In genomic region chr4:77721908-77722307, GRCm38 (mm10) we compare ENCODE assay signal across 27 mouse cellular contexts.
DNase-seq lines count a peak whose midpoint lies in the region; ATAC-seq and TF ChIP-seq lines count a peak whose summit lies in the region.
"Had no signal": no experiment of that assay in that cellular context is flagged by ENCODE, and none has a peak within 500 bp of the region (broad histone marks: within the 10 kb centered on the region; RNA-seq: fewer than 3 reads in every experiment).

No protein-coding gene starts in this region.

- no peak overlapping the region for H3K4me2 ChIP-seq in hindbrain, embryonic 13.5 days
- H3K4me2 ChIP-seq in hindbrain, embryonic 11.5 days (replicated peaks; ENCODE audit: low read depth, low read length) = no peak overlapping the region
- no peak overlapping the region for H3K4me2 ChIP-seq in embryonic facial prominence, embryonic 14.5 days (ENCODE audit: low read depth, low read length)
- no peak overlapping the region for H3K4me2 ChIP-seq in midbrain, embryonic 15.5 days
- no peak overlapping the region for H3K4me2 ChIP-seq in stomach, postnatal 0 days (replicated peaks; ENCODE audit: low read depth)
- H3K4me2 ChIP-seq: embryonic facial prominence, embryonic 13.5 days; limb, embryonic 13.5 days; liver, embryonic 11.5 days; lung, embryonic 15.5 days; stomach, embryonic 15.5 days had no signal

- H3K4me1 ChIP-seq in hindbrain, embryonic 13.5 days (replicated peaks) = peaks cover 6% of the 10 kb centered on the region; the same call in 1 of the 2 replicates
- H3K4me1 ChIP-seq in hindbrain, embryonic 11.5 days (replicated peaks; ENCODE audit: control insufficient read depth, insufficient read depth, low read length) = no peaks in the 10 kb centered on the region
- no peaks in the 10 kb centered on the region for H3K4me1 ChIP-seq in embryonic facial prominence, embryonic 14.5 days (ENCODE audit: control insufficient read depth, insufficient read depth, low read length)
- H3K4me1 ChIP-seq in midbrain, embryonic 15.5 days = 0 out of 2 replicates have a peak, but pooled peaks cover 7% of the 10 kb centered on the region
- H3K4me1 ChIP-seq in stomach, postnatal 0 days (replicated peaks; ENCODE audit: control insufficient read depth, insufficient read depth) = no peaks in the 10 kb centered on the region
- H3K4me1 ChIP-seq: embryonic facial prominence, embryonic 13.5 days; limb, embryonic 13.5 days; lung, embryonic 15.5 days; stomach, embryonic 15.5 days had no signal

- H3K27ac ChIP-seq in hindbrain, embryonic 13.5 days = peak overlapping the region; percentile 55
- no peak overlapping the region for H3K27ac ChIP-seq in hindbrain, embryonic 11.5 days (ENCODE audit: low read depth, low read length)
- H3K27ac ChIP-seq in embryonic facial prominence, embryonic 14.5 days (replicated peaks; ENCODE audit: low read depth, low read length) = no peak overlapping the region
- H3K27ac ChIP-seq in midbrain, embryonic 15.5 days = peak overlapping the region; percentile 9
- H3K27ac ChIP-seq in stomach, postnatal 0 days (replicated peaks) = no peak overlapping the region
- H3K27ac ChIP-seq: embryonic facial prominence, embryonic 13.5 days; kidney, postnatal 0 days; limb, embryonic 13.5 days; lung, embryonic 15.5 days; stomach, embryonic 15.5 days had no signal

- H3K9ac ChIP-seq in hindbrain, embryonic 13.5 days = no peak overlapping the region
- H3K9ac ChIP-seq in hindbrain, embryonic 11.5 days (ENCODE audit: low read depth, low read length) = no peak overlapping the region
- no peak overlapping the region for H3K9ac ChIP-seq in embryonic facial prominence, embryonic 14.5 days (ENCODE audit: low read depth, low read length)
- no peak overlapping the region for H3K9ac ChIP-seq in midbrain, embryonic 15.5 days
- no peak overlapping the region for H3K9ac ChIP-seq in stomach, postnatal 0 days (ENCODE audit: low read length)
- H3K9ac ChIP-seq: embryonic facial prominence, embryonic 13.5 days; forebrain, postnatal 0 days; limb, embryonic 13.5 days; lung, embryonic 15.5 days; stomach, embryonic 15.5 days had no signal

- DNase-seq in hindbrain, embryonic 11.5 days (ENCODE audit: low spot score) = no peak
- DNase-seq in brain, adult 2 months (ENCODE audit: low read depth, low spot score) = peak; percentile 20
- DNase-seq in embryonic facial prominence, embryonic 14.5 days (ENCODE audit: low spot score) = peak; percentile 37
- no peak for DNase-seq in adipocyte (ENCODE audit: low spot score)
- DNase-seq in stomach, postnatal 0 days (ENCODE audit: low spot score) = no peak
- DNase-seq: adrenal gland, adult 2 months; adrenal gland, postnatal 36 days; cerebellum, adult 8-10 months; cerebellum, postnatal 36 days; forebrain, postnatal 0 days; gastrocnemius, postnatal 14 days; heart, postnatal 14 days; kidney, adult 8-10 months; kidney, postnatal 4 days; right cerebral cortex, postnatal 25 days had no signal

- H3K36me3 ChIP-seq in hindbrain, embryonic 13.5 days = no peaks in the 10 kb centered on the region
- H3K36me3 ChIP-seq in hindbrain, embryonic 11.5 days (ENCODE audit: control insufficient read depth, insufficient read depth, low read length) = no peaks in the 10 kb centered on the region
- H3K36me3 ChIP-seq in embryonic facial prominence, embryonic 14.5 days (ENCODE audit: control insufficient read depth, insufficient read depth, low read length) = no peaks in the 10 kb centered on the region
- H3K36me3 ChIP-seq in midbrain, embryonic 15.5 days (replicated peaks) = no peaks in the 10 kb centered on the region
- no peaks in the 10 kb centered on the region for H3K36me3 ChIP-seq in stomach, postnatal 0 days (ENCODE audit: control insufficient read depth, insufficient read depth, low read length)
- H3K36me3 ChIP-seq: embryonic facial prominence, embryonic 13.5 days; limb, embryonic 13.5 days; lung, embryonic 15.5 days; stomach, embryonic 15.5 days had no signal

- TF ChIP-seq EP300 in stomach, postnatal 0 days (optimal IDR thresholded peaks at IDR 0.05) = no peak

- peak; percentile 65; the same call in 1 of the 2 replicates for ATAC-seq in hindbrain, embryonic 13.5 days (ENCODE audit: low FRiP score)
- ATAC-seq in hindbrain, embryonic 11.5 days (ENCODE audit: low FRiP score) = no peak
- ATAC-seq in embryonic facial prominence, embryonic 14.5 days (ENCODE audit: low read depth) = peak; percentile 63; the same call in 1 of the 2 replicates
- ATAC-seq in midbrain, embryonic 15.5 days (replicated peaks) = peak; percentile 77
- no peak for ATAC-seq in stomach, postnatal 0 days (ENCODE audit: low FRiP score, low TSS enrichment)
- no peak for ATAC-seq in megakaryocyte progenitor cell, adult 5-6 weeks (replicated peaks; ENCODE audit: poor library complexity)
- ATAC-seq: CD4-positive, CD25-positive, alpha-beta regulatory T cell, adult 4 months; forebrain, postnatal 0 days; intestine, embryonic 16.5 days had no signal

- no peak for TF ChIP-seq CTCF in stomach, postnatal 0 days (IDR thresholded peaks at IDR 0.05; ENCODE audit: low read depth)

- no peaks in the 10 kb centered on the region for H3K9me3 ChIP-seq in hindbrain, embryonic 13.5 days
- no peaks in the 10 kb centered on the region for H3K9me3 ChIP-seq in hindbrain, embryonic 11.5 days (ENCODE audit: control insufficient read depth, low read length)
- H3K9me3 ChIP-seq in embryonic facial prominence, embryonic 14.5 days (ENCODE audit: control insufficient read depth, low read length) = no peaks in the 10 kb centered on the region
- H3K9me3 ChIP-seq in midbrain, embryonic 15.5 days = no peaks in the 10 kb centered on the region
- no peaks in the 10 kb centered on the region for H3K9me3 ChIP-seq in stomach, postnatal 0 days (ENCODE audit: control insufficient read depth, low read length)
- H3K9me3 ChIP-seq: embryonic facial prominence, embryonic 13.5 days; limb, embryonic 13.5 days; lung, embryonic 15.5 days; stomach, embryonic 15.5 days had no signal

- no peak overlapping the region for H3K4me3 ChIP-seq in hindbrain, embryonic 13.5 days
- no peak overlapping the region for H3K4me3 ChIP-seq in hindbrain, embryonic 11.5 days (ENCODE audit: low read depth, low read length)
- no peak overlapping the region for H3K4me3 ChIP-seq in embryonic facial prominence, embryonic 14.5 days (ENCODE audit: low read depth, low read length)
- H3K4me3 ChIP-seq in midbrain, embryonic 15.5 days = no peak overlapping the region
- H3K4me3 ChIP-seq in stomach, postnatal 0 days (ENCODE audit: low read depth, low read length) = no peak overlapping the region
- H3K4me3 ChIP-seq: embryonic facial prominence, embryonic 13.5 days; erythroblast, embryonic 14.5 days; limb, embryonic 13.5 days; lung, embryonic 15.5 days; stomach, embryonic 15.5 days had no signal

- no peaks in the 10 kb centered on the region for H3K27me3 ChIP-seq in hindbrain, embryonic 13.5 days
- no peaks in the 10 kb centered on the region for H3K27me3 ChIP-seq in hindbrain, embryonic 11.5 days (ENCODE audit: control insufficient read depth, insufficient read depth, low read length)
- H3K27me3 ChIP-seq in embryonic facial prominence, embryonic 14.5 days (replicated peaks; ENCODE audit: control insufficient read depth, insufficient read depth, low read length) = no peaks in the 10 kb centered on the region
- no peaks in the 10 kb centered on the region for H3K27me3 ChIP-seq in midbrain, embryonic 15.5 days (replicated peaks)
- H3K27me3 ChIP-seq in stomach, postnatal 0 days (ENCODE audit: control insufficient read depth, insufficient read depth, low read length) = no peaks in the 10 kb centered on the region
- H3K27me3 ChIP-seq: embryonic facial prominence, embryonic 13.5 days; limb, embryonic 13.5 days; lung, embryonic 15.5 days; stomach, embryonic 15.5 days had no signal

- WGBS in hindbrain, embryonic 13.5 days = 59% methylated on average over 6 of the region's 6 CpGs
- WGBS in hindbrain, embryonic 11.5 days = 75% methylated on average over 6 of the region's 6 CpGs
- 53% methylated on average over 6 of the region's 6 CpGs for WGBS in embryonic facial prominence, embryonic 14.5 days
- 41% methylated on average over 6 of the region's 6 CpGs for WGBS in midbrain, embryonic 15.5 days
- WGBS in stomach, postnatal 0 days = 51% methylated on average over 6 of the region's 6 CpGs

Comparison
In these comparisons a context has a peak if more than half of its experiments do, and no peak if none do; other contexts are left out.
1. ATAC-seq: peak in hindbrain, embryonic 13.5 days (single experiment), embryonic facial prominence, embryonic 14.5 days (single experiment) and midbrain, embryonic 15.5 days (single experiment); none in hindbrain, embryonic 11.5 days (single experiment), stomach, postnatal 0 days (single experiment) and megakaryocyte progenitor cell, adult 5-6 weeks (single experiment).
2. H3K27ac ChIP-seq: peak in hindbrain, embryonic 13.5 days (single experiment) and midbrain, embryonic 15.5 days (single experiment); none in hindbrain, embryonic 11.5 days (single experiment), embryonic facial prominence, embryonic 14.5 days (single experiment) and stomach, postnatal 0 days (single experiment).
3. DNase-seq: peak in brain, adult 2 months (single experiment) and embryonic facial prominence, embryonic 14.5 days (single experiment); none in hindbrain, embryonic 11.5 days (single experiment), adipocyte (single experiment) and stomach, postnatal 0 days (single experiment).